Mouse (Mus musculus) embryonic fibroblast, embryonic 13.5 days (primary cell): ENCODE measurements around the gene Rexo2. TPM values are rescaled to one million over a fixed set of nuclear protein-coding genes. Genes with fewer than 3 reads are reported as not detected.

Experiments used
- H3K27ac ChIP-seq: 2 replicates; pipeline ENCODE4 v1.5.1; 2012; ENCODE audit warnings: low read length, control low read depth, inconsistent platforms; ENCODE audit not compliant: insufficient read depth
- H3K4me1 ChIP-seq: 2 replicates; pipeline ENCODE4 v1.6.1; 2011; ENCODE audit warnings: low read length; ENCODE audit not compliant: control insufficient read depth, insufficient read depth
- H3K4me3 ChIP-seq: 2 replicates; pipeline ENCODE4 v1.5.1; 2011; ENCODE audit warnings: mild to moderate bottlenecking, control low read depth, low read length; ENCODE audit not compliant: insufficient read depth
- CTCF ChIP-seq: IDR thresholded peaks from 2 replicates; pipeline ENCODE4 v1.5.1; 2011; ENCODE audit warnings: mild to moderate bottlenecking, control low read depth, low read length, moderate library complexity, borderline replicate concordance; ENCODE audit not compliant: insufficient read depth
- POLR2A ChIP-seq: IDR thresholded peaks from 2 replicates; pipeline ENCODE4 v1.6.1; 2011; ENCODE audit warnings: low read depth, mild to moderate bottlenecking, control low read depth, low read length, moderate library complexity
- polyA plus RNA-seq: library from polyadenylated mRNA; stranded (reverse); fragments of >200 nt; gene quantifications from 2 replicates; pipeline ENCODE4 v1.2.4, GENCODE M21; 2011; ENCODE audit warnings: low read depth; ENCODE audit not compliant: missing spikeins, insufficient read length

Gene Rexo2
- polyA plus RNA-seq, 1 experiment: 239 TPM

- Histone ChIP-seq H3K27ac (no peak overlapping the region), H3K4me1 (no peaks in the 10 kb centered on the region), H3K4me3 (no peak overlapping the region)
- TF ChIP-seq CTCF (no peak), POLR2A (no peak)
These were observed 20.8 kb upstream of the Rexo2 start for GRCm38 (mm10) chr9:48501192-48501591.

- H3K4me3 ChIP-seq: peak overlapping the region; percentile 58
- TF ChIP-seq POLR2A: no peak
- TF ChIP-seq CTCF: no peak
- peaks cover 3% of the 10 kb centered on the region; the same call in 1 of the 2 replicates for H3K4me1 ChIP-seq
- H3K27ac ChIP-seq: peak overlapping the region; percentile 67
These were observed 15.1 kb upstream of the Rexo2 start for GRCm38 (mm10) chr9:48495548-48495932.

- Histone ChIP-seq H3K4me1 (peaks cover 3% of the 10 kb centered on the region; the same call in 1 of the 2 replicates), H3K4me3 (peak within 1 kb of the TSS; percentile 70), H3K27ac (peak within 1 kb of the TSS; percentile 67)
- TF ChIP-seq CTCF (no peak), POLR2A (peak; percentile 86)
These were observed 14.6 kb upstream of the Rexo2 start, which contains the start of the genes Rbm7 and Gm5617 for GRCm38 (mm10) chr9:48494817-48495547. Gene Rbm7 (minus strand): TSS chr9:48495299. Gene Gm5617 (plus strand): TSS chr9:48495442.

GRCm38 (mm10) chr9:48481214-48482134 is 1.1 kb upstream of the Rexo2 start:
- peak overlapping the region; percentile 86 for H3K27ac ChIP-seq
- H3K4me1 ChIP-seq: peaks cover 5% of the 10 kb centered on the region
- TF ChIP-seq CTCF: no peak
- TF ChIP-seq POLR2A: no peak
- peak overlapping the region; percentile 29 for H3K4me3 ChIP-seq

GRCm38 (mm10) chr9:48479838-48480410 is 499 bp downstream of the Rexo2 start:
- Histone ChIP-seq H3K4me3 (peak overlapping the region; percentile 88), H3K4me1 (peaks cover 5% of the 10 kb centered on the region), H3K27ac (peak overlapping the region; percentile 92)
- TF ChIP-seq POLR2A (peak; percentile 82), CTCF (no peak)

- TF ChIP-seq CTCF (no peak), POLR2A (0 out of 2 replicates have a peak, but pooled peaks have one; percentile 3)
- H3K27ac ChIP-seq: no peak overlapping the region
- no peak overlapping the region for H3K4me3 ChIP-seq
- peaks cover 5% of the 10 kb centered on the region for H3K4me1 ChIP-seq
These were observed 1.6 kb downstream of the Rexo2 start for GRCm38 (mm10) chr9:48478808-48479207.

- TF ChIP-seq POLR2A (no peak), CTCF (no peak)
- Histone ChIP-seq H3K4me1 (peaks cover 5% of the 10 kb centered on the region), H3K27ac (no peak overlapping the region), H3K4me3 (no peak overlapping the region)
These were observed 3.9 kb downstream of the Rexo2 start for GRCm38 (mm10) chr9:48476236-48477165.

- no peak overlapping the region for H3K4me3 ChIP-seq
- H3K27ac ChIP-seq: no peak overlapping the region
- TF ChIP-seq POLR2A: no peak
- TF ChIP-seq CTCF: no peak
- H3K4me1 ChIP-seq: no peaks in the 10 kb centered on the region; the same call in 1 of the 2 replicates
These were observed 6.1 kb downstream of the Rexo2 start for GRCm38 (mm10) chr9:48474367-48474766.
